Mouse (Mus musculus): Measurements from ENCODE around the gene Dqx1. TPM values are rescaled to one million over a fixed set of nuclear protein-coding genes. Genes with fewer than 3 reads are reported as not detected.
A peak's percentile ranks its signal among the peaks of the same experiment; 100 is the strongest.

Dqx1 gene
- total RNA-seq, 4 experiments from 2014 or later: 0.55 to 1.4 (median 0.84) TPM

DNA sequence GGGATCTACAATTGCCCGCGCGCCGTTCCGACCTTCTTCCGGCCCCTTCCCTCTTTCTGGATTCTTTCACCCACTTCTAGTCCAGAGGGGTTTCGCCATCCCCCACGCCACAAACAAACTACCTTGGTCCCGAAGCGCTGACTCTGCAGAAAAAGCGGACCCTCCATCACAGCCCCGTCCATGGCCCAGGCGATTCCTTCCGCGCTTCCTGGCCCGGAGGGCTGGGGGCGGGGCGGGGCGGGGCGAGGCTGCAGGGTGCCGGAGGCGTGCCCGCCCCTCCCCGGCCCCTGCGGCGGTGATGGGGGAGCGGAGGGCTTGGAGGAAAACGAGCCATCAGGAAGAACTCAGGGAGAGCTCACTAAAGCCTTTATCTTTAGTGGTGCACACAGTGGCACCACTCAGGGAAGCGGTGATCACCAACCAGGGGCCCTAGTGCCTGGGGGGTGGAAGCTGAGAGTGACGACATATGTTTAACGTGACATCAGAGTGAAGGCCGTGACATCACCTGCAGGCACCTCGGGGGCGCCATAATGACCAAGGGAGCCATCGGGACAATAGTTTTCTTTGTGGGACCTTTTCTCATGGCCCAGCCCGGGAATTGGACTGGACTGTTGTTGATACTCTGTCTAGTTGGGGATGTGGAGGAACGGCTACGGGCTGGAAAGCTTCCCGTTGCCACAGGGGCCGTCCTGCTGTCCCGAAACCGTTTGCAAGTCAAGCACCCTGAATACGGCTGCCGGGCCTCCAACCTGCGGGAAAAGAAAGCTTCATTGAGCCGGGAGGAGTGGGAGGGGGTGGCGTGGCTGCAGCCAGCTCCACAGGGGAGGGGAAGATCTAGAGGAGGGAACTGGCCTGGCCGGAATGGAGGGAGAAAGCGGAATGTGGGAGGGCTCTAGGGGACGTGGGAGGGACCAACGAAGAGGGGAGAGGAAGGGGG lies 24.1 kb upstream of the Dqx1 start, which contains the start of the genes Dok1 and Loxl3:
Dok1 (minus strand) TSS at position 223 of the 937 bp plus-strand sequence.
Loxl3 (plus strand) TSS at position 925 of the 937 bp plus-strand sequence.
- peak; percentile 75 for DNase-seq (ENCODE audit: low spot score)

- no peak for DNase-seq (ENCODE audit: low spot score)
These were observed 23.1 kb upstream of the Dqx1 start for GRCm38 (mm10) chr6:83034463-83035055.

- no peak for DNase-seq (ENCODE audit: low spot score)
These were observed 20.5 kb upstream of the Dqx1 start for GRCm38 (mm10) chr6:83037188-83037587.

GRCm38 (mm10) chr6:83038496-83039012 lies 19.1 kb upstream of the Dqx1 start:
- peak; percentile 94 for DNase-seq (ENCODE audit: low spot score)

DNA sequence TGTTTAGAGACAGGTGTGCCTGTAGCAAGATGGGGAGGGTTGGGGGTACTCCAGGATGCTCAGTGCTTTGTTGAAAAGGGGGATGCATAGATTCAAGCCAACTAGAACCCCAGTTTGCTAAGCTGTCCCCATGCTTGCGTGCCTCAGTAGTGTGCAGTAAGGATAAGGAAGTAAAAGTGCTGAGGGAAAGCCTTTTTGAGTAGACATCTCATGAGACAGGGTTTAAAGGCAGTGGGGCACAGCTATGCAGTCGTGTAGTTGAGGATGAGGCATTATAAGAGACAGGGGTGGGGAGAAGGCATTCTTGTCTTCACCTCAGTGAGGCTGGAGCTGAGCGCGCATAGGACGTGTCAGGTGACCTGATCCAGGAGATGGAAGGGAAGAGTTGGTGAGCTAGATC lies 17.0 kb upstream of the Dqx1 start:
- no peak for DNase-seq (ENCODE audit: low spot score)

GRCm38 (mm10) chr6:83043561-83043960 lies 14.1 kb upstream of the Dqx1 start:
- DNase-seq (ENCODE audit: low spot score): no peak

GRCm38 (mm10) chr6:83043993-83044392 lies 13.7 kb upstream of the Dqx1 start:
- DNase-seq (ENCODE audit: low spot score): no peak

- peak; percentile 55 for DNase-seq (ENCODE audit: low spot score)
These were observed 12.9 kb upstream of the Dqx1 start for GRCm38 (mm10) chr6:83044742-83045141.

- no peak for DNase-seq (ENCODE audit: low spot score)
These were observed 8.3 kb upstream of the Dqx1 start for GRCm38 (mm10) chr6:83049367-83049766.

DNA sequence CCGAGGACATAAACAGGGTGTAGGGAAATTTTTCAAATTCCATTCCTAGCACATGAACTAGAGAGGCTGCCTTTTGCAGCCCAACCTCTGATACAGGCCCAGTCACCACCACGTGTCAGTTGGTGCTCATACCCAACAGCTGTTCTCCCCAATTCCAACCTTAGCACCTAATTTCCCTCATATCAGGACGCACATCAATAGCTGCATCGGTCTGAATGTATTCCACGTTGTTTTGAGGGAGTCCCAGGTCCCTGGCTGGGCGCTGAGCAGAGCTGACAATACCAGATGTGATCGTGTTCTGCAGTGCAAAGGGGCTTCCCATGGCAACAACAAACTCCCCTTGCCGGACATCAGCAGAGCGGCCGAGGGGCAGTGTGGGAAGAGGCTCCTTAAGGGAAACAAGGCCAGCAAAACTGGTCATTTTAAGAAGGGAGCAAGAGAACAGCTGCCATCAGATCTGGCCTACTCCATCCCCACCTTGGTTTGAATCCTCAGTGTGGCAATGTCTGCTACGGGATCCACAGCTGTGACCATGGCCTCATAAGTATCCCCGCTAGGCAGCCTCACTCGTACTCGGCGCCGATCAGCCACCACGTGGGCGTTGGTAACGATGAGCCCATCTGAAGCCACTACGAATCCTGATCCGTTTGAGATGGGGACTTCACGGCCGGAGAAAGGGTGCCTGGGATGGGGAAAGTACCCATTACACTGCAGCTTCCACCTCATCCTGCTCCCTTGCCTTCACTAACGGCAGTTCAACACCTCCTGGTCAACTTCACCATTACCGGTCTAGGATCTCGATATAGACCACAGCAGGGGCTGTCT lies 4.3 kb upstream of the Dqx1 start:
- DNase-seq (ENCODE audit: low spot score): no peak

GRCm38 (mm10) chr6:83054074-83054851 lies 3.4 kb upstream of the Dqx1 start, which contains the start of gene Aup1:
TSS of gene Aup1 (plus strand) at chr6:83054521.
- DNase-seq (ENCODE audit: low spot score): peak; percentile 96

DNA sequence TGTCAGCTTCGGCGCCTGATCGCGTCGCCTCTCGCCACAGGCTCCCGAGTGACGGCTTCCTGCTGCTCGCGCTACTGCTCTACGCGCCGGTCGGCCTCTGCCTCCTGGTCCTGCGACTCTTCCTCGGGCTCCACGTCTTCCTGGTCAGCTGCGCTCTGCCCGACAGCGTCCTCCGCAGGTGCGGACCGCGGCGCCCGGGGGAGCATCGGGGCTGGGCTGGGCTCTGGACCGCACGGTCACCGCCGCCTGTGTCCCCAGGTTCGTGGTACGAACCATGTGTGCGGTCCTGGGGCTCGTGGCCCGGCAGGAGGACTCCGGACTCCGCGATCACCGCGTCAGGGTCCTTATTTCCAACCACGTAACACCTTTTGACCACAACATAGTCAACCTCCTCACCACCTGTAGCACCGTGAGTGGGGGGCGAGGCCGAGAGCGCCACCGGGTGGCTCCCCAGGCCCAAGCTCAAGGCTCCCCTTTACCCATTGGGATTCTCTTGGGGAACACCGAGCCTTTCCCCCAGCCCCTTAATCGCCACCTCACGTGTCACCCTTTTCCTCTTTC lies 2.7 kb upstream of the Dqx1 start, which contains the start of gene Htra2:
Htra2 (minus strand) TSS at position 403 of the 561 bp plus-strand sequence.
- DNase-seq (ENCODE audit: low spot score): no peak

GRCm38 (mm10) chr6:83058725-83059124 lies 1.1 kb downstream of the Dqx1 start:
- DNase-seq (ENCODE audit: low spot score): no peak

DNA sequence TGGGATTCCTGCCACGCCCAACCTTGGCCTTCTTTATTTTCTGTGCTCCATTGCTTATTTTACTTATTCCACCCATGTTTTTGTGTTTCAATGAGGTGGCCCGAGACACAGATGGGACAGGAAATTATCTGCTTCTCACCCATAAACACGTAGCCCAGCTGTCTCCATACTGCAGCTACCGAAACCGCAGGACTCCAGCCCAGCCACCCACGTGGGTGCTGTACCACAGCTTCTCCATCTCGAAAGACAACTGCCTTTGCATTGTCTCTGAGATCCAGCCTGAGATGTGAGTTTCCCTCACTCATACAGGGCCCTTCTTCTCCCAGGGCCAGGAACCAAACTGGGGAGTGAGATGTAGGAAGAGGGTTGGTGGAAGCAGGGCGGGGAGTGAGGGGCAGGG lies 8.4 kb downstream of the Dqx1 start:
- no peak for DNase-seq (ENCODE audit: low spot score)

DNA sequence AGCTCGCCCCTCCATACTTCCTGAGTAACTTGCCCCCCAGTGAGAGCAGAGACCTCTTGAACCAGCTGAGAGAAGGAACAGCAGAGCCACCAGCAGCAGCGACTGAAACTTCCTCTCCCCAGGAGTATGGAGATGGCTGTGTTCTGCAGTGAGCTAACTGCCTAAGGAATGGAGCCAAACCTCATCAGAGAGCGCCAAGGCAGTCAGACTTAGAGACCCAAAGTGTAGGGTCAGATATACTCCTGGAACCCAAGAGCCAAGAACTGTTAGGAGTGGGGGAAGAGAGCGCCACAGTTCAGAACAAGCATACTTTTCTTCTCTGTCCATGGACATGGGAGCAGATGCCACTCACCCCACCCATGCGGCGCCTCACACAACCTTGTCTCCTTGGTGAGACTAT lies 8.8 kb downstream of the Dqx1 start:
- DNase-seq (ENCODE audit: low spot score): no peak

- DNase-seq (ENCODE audit: low spot score): no peak
These were observed 10.6 kb downstream of the Dqx1 start for GRCm38 (mm10) chr6:83068221-83068620.

DNA sequence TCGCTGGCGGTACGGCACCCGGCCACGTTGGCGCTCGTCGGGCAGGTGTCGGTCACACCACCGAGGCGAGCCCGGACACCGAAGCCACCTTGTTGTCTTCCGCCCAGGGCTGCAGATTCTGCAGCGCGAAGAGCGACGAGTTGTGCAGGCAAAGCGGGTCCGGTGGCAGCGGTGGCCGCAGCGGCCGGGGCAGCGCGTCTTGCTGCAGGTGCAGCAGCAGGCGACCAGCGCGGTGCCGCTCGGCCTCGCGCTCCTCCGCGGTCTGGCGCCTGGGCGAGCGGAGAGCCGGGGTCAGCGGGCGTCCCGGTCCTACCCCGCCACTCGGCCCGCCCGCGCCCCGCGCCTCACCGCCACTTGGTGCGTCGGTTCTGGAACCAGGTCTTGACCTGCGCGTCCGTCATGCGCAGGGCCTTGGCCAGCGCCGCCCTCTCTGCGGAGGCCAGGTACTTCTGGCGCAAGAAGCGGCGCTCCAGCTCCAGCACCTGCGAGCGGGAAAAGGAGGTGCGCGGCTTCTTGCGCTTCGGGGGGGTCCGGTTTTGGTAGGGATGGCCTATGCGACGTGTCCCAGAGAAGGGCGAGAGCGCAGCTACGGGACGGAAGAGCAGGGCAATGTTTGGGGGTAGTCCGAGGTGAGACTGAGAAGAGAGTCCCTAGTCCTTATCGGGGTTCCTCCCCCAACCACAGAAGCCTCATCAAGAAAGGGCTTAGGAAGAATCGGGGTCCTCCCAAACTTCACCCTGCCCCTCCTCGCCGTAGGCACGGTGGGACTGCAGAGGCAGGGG lies 11.3 kb downstream of the Dqx1 start:
- no peak for DNase-seq (ENCODE audit: low spot score)

- no peak for DNase-seq (ENCODE audit: low spot score)
These were observed 12.0 kb downstream of the Dqx1 start for GRCm38 (mm10) chr6:83069488-83070246.

DNA sequence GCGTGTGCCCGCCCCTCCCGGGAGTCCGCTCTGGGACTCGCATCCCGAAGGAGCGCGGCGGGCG lies 12.4 kb downstream of the Dqx1 start, which contains the start of gene Tlx2:
Tlx2 (minus strand) TSS at position 47 of the 64 bp plus-strand sequence.
- DNase-seq (ENCODE audit: low spot score): no peak
